29 mouse cellular contexts compared by ENCODE assay signal in the genomic region with DNA sequence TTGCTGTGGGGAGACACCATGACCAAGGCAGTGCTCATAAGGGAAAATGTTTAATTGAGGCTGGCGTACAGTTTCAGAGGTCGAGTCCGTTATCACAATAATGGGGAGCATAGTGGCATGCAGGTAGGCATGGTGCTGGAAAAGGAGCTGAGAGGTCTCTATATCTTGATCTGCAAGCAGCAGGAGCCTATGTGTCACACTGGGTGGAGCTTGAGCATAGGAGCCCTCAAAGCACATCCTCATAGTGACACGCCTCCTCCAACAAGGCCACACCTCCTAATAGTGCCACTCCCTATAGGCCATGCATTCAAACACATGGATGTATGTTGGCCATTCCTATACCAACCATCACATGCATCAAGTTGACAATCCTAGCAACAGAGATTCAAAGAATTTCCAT. TPM values are rescaled to one million over a fixed set of nuclear protein-coding genes. Genes with fewer than 3 reads are reported as not detected.
"Had no signal": no experiment of that assay in that cellular context is flagged by ENCODE, and none has a peak within 500 bp of the region (broad histone marks: within the 10 kb centered on the region; RNA-seq: fewer than 3 reads in every experiment).

No protein-coding gene starts in this region.

- ATAC-seq: hindbrain, postnatal 0 days; liver, postnatal 0 days had no signal

- H3K4me1 ChIP-seq: liver, embryonic 13.5 days; liver, embryonic 15.5 days had no signal

- H3K9ac ChIP-seq: heart, embryonic 12.5 days; hindbrain, embryonic 12.5 days; hindbrain, embryonic 15.5 days; kidney, embryonic 15.5 days; limb, embryonic 12.5 days; liver, embryonic 13.5 days; liver, embryonic 15.5 days; liver, postnatal 0 days had no signal

- H3K27me3 ChIP-seq: heart, embryonic 12.5 days; hindbrain, embryonic 15.5 days; kidney, embryonic 15.5 days; limb, embryonic 12.5 days; liver, embryonic 13.5 days; liver, embryonic 15.5 days had no signal

- H3K36me3 ChIP-seq: heart, embryonic 10.5 days; heart, embryonic 12.5 days; hindbrain, embryonic 10.5 days; hindbrain, embryonic 12.5 days; hindbrain, embryonic 15.5 days; kidney, embryonic 15.5 days; limb, embryonic 10.5 days; limb, embryonic 12.5 days; liver, embryonic 13.5 days; liver, embryonic 15.5 days had no signal

- H3K4me2 ChIP-seq: heart, embryonic 12.5 days; hindbrain, embryonic 12.5 days; hindbrain, embryonic 15.5 days; kidney, embryonic 15.5 days; limb, embryonic 12.5 days; liver, embryonic 11.5 days; liver, embryonic 13.5 days; liver, embryonic 15.5 days had no signal

- H3K4me3 ChIP-seq: gastrocnemius, adult 2 months; heart, adult 2 months; heart, embryonic 10.5 days; heart, embryonic 12.5 days; hindbrain, embryonic 10.5 days; hindbrain, embryonic 12.5 days; hindbrain, embryonic 15.5 days; kidney, embryonic 15.5 days; limb, embryonic 10.5 days; limb, embryonic 12.5 days; liver, embryonic 13.5 days; liver, embryonic 15.5 days had no signal

- H3K27ac ChIP-seq: gastrocnemius, adult 2 months; heart, adult 2 months; heart, embryonic 10.5 days; hindbrain, embryonic 10.5 days; hindbrain, embryonic 12.5 days; hindbrain, embryonic 15.5 days; hindbrain, postnatal 0 days; kidney, embryonic 15.5 days; kidney, postnatal 0 days; limb, embryonic 10.5 days; limb, embryonic 12.5 days; liver, embryonic 13.5 days; liver, embryonic 15.5 days had no signal

- H3K9me3 ChIP-seq: heart, embryonic 10.5 days; heart, embryonic 12.5 days; hindbrain, embryonic 10.5 days; hindbrain, embryonic 12.5 days; hindbrain, embryonic 15.5 days; kidney, embryonic 15.5 days; limb, embryonic 10.5 days; limb, embryonic 12.5 days; liver, embryonic 13.5 days; liver, embryonic 15.5 days had no signal

- DNase-seq: gastrocnemius, adult 2 months; gastrocnemius, postnatal 10 days; gastrocnemius, postnatal 25 days; heart, adult 2 months; heart, postnatal 10 days; heart, postnatal 4 days; kidney, adult 11 months; kidney, adult 2 months; kidney, adult 9 months; kidney, postnatal 14 days; kidney, postnatal 36 days; layer of hippocampus, adult 9-11 months; layer of hippocampus, postnatal 36 days; liver; liver, embryonic 13.5 days; liver, postnatal 0 days had no signal

RNA-seq across cellular contexts. Expression of gene Cplx2, which starts 43.9 kb away (rescaled TPM):
- total RNA-seq: granulocyte monocyte progenitor cell, adult 5-6 weeks had no signal
